ENCODE assay signal across 7 mouse cellular contexts in the genomic region with DNA sequence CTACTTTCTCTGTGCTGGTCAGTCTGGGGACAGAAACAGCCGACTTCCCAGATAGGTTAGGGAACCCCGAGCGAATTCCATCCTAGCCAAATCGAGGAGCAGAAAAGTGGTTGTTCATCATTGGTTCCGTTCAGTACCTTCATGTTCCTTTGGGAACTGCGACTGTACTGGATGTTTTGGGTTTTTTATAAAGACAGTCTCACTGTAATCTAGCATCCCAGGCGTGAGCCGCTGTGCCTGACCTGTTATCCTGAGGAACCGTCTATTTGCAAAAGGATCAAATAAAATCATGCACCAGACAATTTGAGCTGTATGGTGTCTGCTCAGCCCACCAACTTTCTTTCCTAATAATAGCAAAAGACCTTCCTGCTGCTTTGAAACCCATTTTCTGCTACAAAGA. TPM values are rescaled to one million over a fixed set of nuclear protein-coding genes. Genes with fewer than 3 reads are reported as not detected.
DNase-seq lines count a peak whose midpoint lies in the region; ATAC-seq and TF ChIP-seq lines count a peak whose summit lies in the region.

No protein-coding gene starts in this region.

- peak overlapping the region; percentile 99 for H3K27ac ChIP-seq in spleen, adult 2 months (ENCODE audit: insufficient read depth, low read length)
- H3K27ac ChIP-seq in forebrain, embryonic 10.5 days = peak overlapping the region; percentile 96
- H3K27ac ChIP-seq in liver, adult 2 months (replicated peaks; ENCODE audit: insufficient read depth, low read depth, low read length) = peak overlapping the region; percentile 95
- peak overlapping the region; percentile 99 for H3K27ac ChIP-seq in stomach, postnatal 0 days (replicated peaks)

- WGBS in spleen, adult 2 months = 4% methylated on average over 9 of the region's 9 CpGs
- 3% methylated on average over 9 of the region's 9 CpGs for WGBS in forebrain, embryonic 10.5 days
- WGBS in liver, adult 2 months = 2% methylated on average over 9 of the region's 9 CpGs
- WGBS in stomach, postnatal 0 days = 1% methylated on average over 9 of the region's 9 CpGs

- peak overlapping the region; percentile 98 for H3K9ac ChIP-seq in liver, adult 2 months (ENCODE audit: low read depth, low read length)
- peak overlapping the region; percentile 98 for H3K9ac ChIP-seq in stomach, postnatal 0 days (ENCODE audit: low read length)

- H3K27me3 ChIP-seq in spleen, adult 2 months (ENCODE audit: control insufficient read depth, insufficient read depth, low read length) = no peaks in the 10 kb centered on the region
- no peaks in the 10 kb centered on the region for H3K27me3 ChIP-seq in forebrain, embryonic 10.5 days (ENCODE audit: poor library complexity, severe bottlenecking)
- no peaks in the 10 kb centered on the region for H3K27me3 ChIP-seq in liver, adult 2 months (ENCODE audit: control insufficient read depth, insufficient read depth, low read length)
- no peaks in the 10 kb centered on the region for H3K27me3 ChIP-seq in stomach, postnatal 0 days (ENCODE audit: control insufficient read depth, insufficient read depth, low read length)

- H3K79me2 ChIP-seq in liver, adult 2 months (ENCODE audit: control insufficient read depth, insufficient read depth, low read length) = peaks cover 9% of the 10 kb centered on the region; the same call in 1 of the 2 replicates

- H3K4me3 ChIP-seq in spleen, adult 2 months (ENCODE audit: extremely low read depth, insufficient read depth, insufficient read length) = peak overlapping the region; percentile 93
- peak overlapping the region; percentile 93 for H3K4me3 ChIP-seq in forebrain, embryonic 10.5 days
- peak overlapping the region; percentile 97 for H3K4me3 ChIP-seq in liver, adult 2 months (ENCODE audit: insufficient read depth, low read depth, low read length)
- H3K4me3 ChIP-seq in stomach, postnatal 0 days (ENCODE audit: low read depth, low read length) = peak overlapping the region; percentile 94

- peak overlapping the region; percentile 92 for H3K4me2 ChIP-seq in stomach, postnatal 0 days (replicated peaks; ENCODE audit: low read depth)

- no peaks in the 10 kb centered on the region for H3K9me3 ChIP-seq in forebrain, embryonic 10.5 days
- H3K9me3 ChIP-seq in stomach, postnatal 0 days (ENCODE audit: control insufficient read depth, low read length) = no peaks in the 10 kb centered on the region

- TF ChIP-seq EP300 in stomach, postnatal 0 days (optimal IDR thresholded peaks at IDR 0.05) = no peak

- no peak for ATAC-seq in stomach, postnatal 0 days (ENCODE audit: low FRiP score, low TSS enrichment)
- ATAC-seq in CD4-positive, CD25-positive, alpha-beta regulatory T cell, adult 4 months = no peak

- no peaks in the 10 kb centered on the region for H3K36me3 ChIP-seq in spleen, adult 2 months (ENCODE audit: control insufficient read depth, insufficient read depth, low read length)
- H3K36me3 ChIP-seq in forebrain, embryonic 10.5 days (replicated peaks) = peaks cover 5% of the 10 kb centered on the region
- H3K36me3 ChIP-seq in liver, adult 2 months (ENCODE audit: control insufficient read depth, insufficient read depth, low read length) = no peaks in the 10 kb centered on the region
- H3K36me3 ChIP-seq in stomach, postnatal 0 days (ENCODE audit: control insufficient read depth, insufficient read depth, low read length) = no peaks in the 10 kb centered on the region

- no peak for DNase-seq in spleen, adult 2 months (ENCODE audit: low read depth in 1 of 2, low spot score in 2 of 2)
- DNase-seq in spleen, postnatal 10 days (ENCODE audit: low spot score in 2 of 2) = no peak
- no peak for DNase-seq in forebrain, embryonic 10.5 days (ENCODE audit: extremely low spot score, low spot score)
- DNase-seq in liver, adult 2 months (ENCODE audit: extremely low read depth, low read depth, low spot score) = no peak
- DNase-seq in stomach, postnatal 0 days (ENCODE audit: low spot score) = no peak
- DNase-seq in layer of hippocampus, postnatal 14 days (ENCODE audit: low spot score in 2 of 2) = no peak

- no peak for TF ChIP-seq POLR2A in spleen, adult 2 months (IDR thresholded peaks at IDR 0.05; ENCODE audit: low read depth, low read length)
- TF ChIP-seq POLR2A in liver, adult 2 months (IDR thresholded peaks at IDR 0.05; ENCODE audit: extremely low read depth, insufficient read depth, low read length) = no peak

- no peak for TF ChIP-seq CTCF in spleen, adult 2 months (IDR thresholded peaks at IDR 0.05; ENCODE audit: extremely low read depth, insufficient read depth, insufficient read length, insufficient replicate concordance)
- no peak for TF ChIP-seq CTCF in liver, adult 2 months (IDR thresholded peaks at IDR 0.05; ENCODE audit: low read depth, low read length)
- no peak for TF ChIP-seq CTCF in stomach, postnatal 0 days (IDR thresholded peaks at IDR 0.05; ENCODE audit: low read depth)

- no peaks in the 10 kb centered on the region; the same call in none of the 2 replicates for H3K4me1 ChIP-seq in spleen, adult 2 months (ENCODE audit: control insufficient read depth, insufficient read depth, insufficient read length)
- H3K4me1 ChIP-seq in forebrain, embryonic 10.5 days = peaks cover 40% of the 10 kb centered on the region
- peaks cover 14% of the 10 kb centered on the region for H3K4me1 ChIP-seq in liver, adult 2 months (ENCODE audit: control insufficient read depth, insufficient read depth, low read length)
- H3K4me1 ChIP-seq in stomach, postnatal 0 days (replicated peaks; ENCODE audit: control insufficient read depth, insufficient read depth) = no peaks in the 10 kb centered on the region

RNA-seq across cellular contexts. Expression of a gene that starts 0.4 kb away (rescaled TPM):
- 78.5 and 84.5 TPM in 2 replicates for polyA plus RNA-seq in spleen, adult 2 months (2012; rRNA removed)
- polyA plus RNA-seq in forebrain, embryonic 10.5 days (2016; fragmentation: Nextera tagmentation; extraction: Ambion mirVana) = 125 and 130 TPM in 2 replicates
- 48.0 and 51.4 TPM in 2 replicates for total RNA-seq in liver, adult 2 months (2014; rRNA removed)
- 45.7 and 46.8 TPM in 2 replicates for polyA plus RNA-seq in liver, adult 2 months (2012; rRNA removed)
- 82.2 and 84.6 TPM in 2 replicates for polyA plus RNA-seq in stomach, postnatal 0 days (2015; fragmentation: Nextera tagmentation; extraction: Ambion mirVana)
- 100 to 1,000 TPM; 170 to 205 TPM for polyA plus RNA-seq in CD4-positive, CD25-positive, alpha-beta regulatory T cell, adult 4 months (2017; shearing (Covaris generic))
- 100 to 1,000 TPM; 267 to 274 TPM for total RNA-seq in layer of hippocampus, postnatal 14 days (2021)

RNA-seq across cellular contexts. Expression of a gene that starts 0.5 kb away (rescaled TPM):
- 4.1 and 4.5 TPM in 2 replicates for polyA plus RNA-seq in spleen, adult 2 months (2012; rRNA removed)
- polyA plus RNA-seq in forebrain, embryonic 10.5 days (2016; fragmentation: Nextera tagmentation; extraction: Ambion mirVana) = 19.5 and 19.7 TPM in 2 replicates
- total RNA-seq in liver, adult 2 months (2014; rRNA removed) = 1.5 and 1.9 TPM in 2 replicates
- polyA plus RNA-seq in liver, adult 2 months (2012; rRNA removed) = 2.8 and 3.6 TPM in 2 replicates
- 5.6 and 5.8 TPM in 2 replicates for polyA plus RNA-seq in stomach, postnatal 0 days (2015; fragmentation: Nextera tagmentation; extraction: Ambion mirVana)
- polyA plus RNA-seq in CD4-positive, CD25-positive, alpha-beta regulatory T cell, adult 4 months (2017; shearing (Covaris generic)) = 10 to 100 TPM in 1 of 2 experiments, 1 to 10 TPM in 1; 9.2 to 13.9 TPM
- total RNA-seq in layer of hippocampus, postnatal 14 days (2021) = 1 to 10 TPM; 6.6 to 7.1 TPM
